Mouse (Mus musculus) lung, embryonic 15.5 days (tissue): ENCODE results near the gene Gm10065. TPM values are rescaled to one million over a fixed set of nuclear protein-coding genes. Genes with fewer than 3 reads are reported as not detected.
A peak's percentile ranks its signal among the peaks of the same experiment; 100 is the strongest.
"Not testable (repeated sequence)": the region's sequence is repeated elsewhere in the genome, so short reads cannot be mapped to it uniquely, and the experiment has no call there.

Experiments
- ATAC-seq: fragments of 200-750 bp; cut with Nextera tagmentation; 2 replicates; pipeline ENCODE4 v1.8.0; 2017; ENCODE audit warnings: moderate number of reproducible peaks, borderline replicate concordance; ENCODE audit not compliant: low FRiP score, low TSS enrichment; ENCODE audit errors: extremely low read depth
- H3K27ac ChIP-seq: fragments of 300-500 bp; sonication (generic); 2 replicates; pipeline ENCODE4 v1.5.1; 2015; ENCODE audit warnings: moderate library complexity, mild to moderate bottlenecking, inconsistent platforms
- H3K27me3 ChIP-seq: fragments of 300-500 bp; sonication (generic); 2 replicates; pipeline ENCODE4 v1.6.1; 2015; ENCODE audit warnings: inconsistent platforms
- H3K36me3 ChIP-seq: fragments of 300-500 bp; sonication (generic); 2 replicates; pipeline ENCODE4 v1.6.1; 2015; ENCODE audit warnings: inconsistent platforms
- H3K4me1 ChIP-seq: fragments of 300-500 bp; sonication (generic); 2 replicates; pipeline ENCODE4 v1.6.1; 2015; ENCODE audit warnings: inconsistent platforms
- H3K4me2 ChIP-seq: fragments of 300-500 bp; sonication (generic); 2 replicates; pipeline ENCODE4 v1.6.1; 2015; ENCODE audit warnings: inconsistent platforms, mild to moderate bottlenecking, moderate library complexity
- H3K4me3 ChIP-seq: fragments of 300-500 bp; sonication (generic); 2 replicates; pipeline ENCODE4 v1.5.1; 2015; ENCODE audit warnings: mild to moderate bottlenecking, inconsistent platforms
- H3K9ac ChIP-seq: fragments of 300-500 bp; sonication (generic); 2 replicates; pipeline ENCODE4 v1.6.1; 2015; ENCODE audit warnings: inconsistent platforms
- H3K9me3 ChIP-seq: fragments of 300-500 bp; sonication (generic); 2 replicates; pipeline ENCODE4 v1.6.1; 2016; ENCODE audit warnings: inconsistent platforms
- WGBS: fragments of 180-500 bp; shearing (Covaris S2); methylation state at CpG from one replicate; pipeline ENCODE4 v1.1.7; 2015; 5-methylcytosine and 5-hydroxymethylcytosine counted together
- polyA plus RNA-seq: library from polyadenylated mRNA; unstranded; fragments of >200 nt; fragmentation: Nextera tagmentation; extraction: Ambion mirVana; gene quantifications from 2 replicates; pipeline ENCODE4 v1.2.1, GENCODE M21; 2015

The Gm10065 gene
- not detected in 2 replicates for polyA plus RNA-seq

GRCm38 (mm10) chr13:21478759-21479670, at the start of gene Gm10065, which contains the start of gene Zkscan4:
TSS of gene Gm10065 (minus strand) at chr13:21479441.
TSS of gene Zkscan4 (plus strand) at chr13:21478907.
- peak; percentile 89 for ATAC-seq
- WGBS: 6% methylated on average over 28 of the region's 31 CpGs

GRCm38 (mm10) chr13:21506221-21506649, 27.0 kb upstream of the Gm10065 start:
- Histone ChIP-seq H3K36me3 (no peaks in the 10 kb centered on the region), H3K4me3 (peak overlapping the region; percentile 67), H3K9ac (peak overlapping the region; percentile 61), H3K4me1 (no peaks in the 10 kb centered on the region), H3K4me2 (peak overlapping the region; percentile 56), H3K27ac (peak overlapping the region; percentile 89), H3K27me3 (no peaks in the 10 kb centered on the region), H3K9me3 (no peaks in the 10 kb centered on the region)
- 1% methylated on average over 21 of the region's 21 CpGs for WGBS
- ATAC-seq: peak; percentile 100

More at GRCm38 (mm10) chr13:21478759-21479670, at the start of gene Gm10065, which contains the start of gene Zkscan4:
- Histone ChIP-seq H3K27ac (peak within 1 kb of the TSS; percentile 64), H3K4me3 (peak within 1 kb of the TSS; percentile 45), H3K4me2 (peak within 1 kb of the TSS; percentile 59), H3K9ac (peak within 1 kb of the TSS; percentile 50)
- not testable (repeated sequence) for H3K4me1 ChIP-seq, H3K27me3 ChIP-seq, H3K36me3 ChIP-seq, H3K9me3 ChIP-seq

- Histone ChIP-seq H3K9me3 (no peaks in the 10 kb centered on the region), H3K4me1 (no peaks in the 10 kb centered on the region), H3K4me2 (no peak overlapping the region), H3K27ac (no peak overlapping the region), H3K4me3 (no peak overlapping the region), H3K27me3 (no peaks in the 10 kb centered on the region), H3K36me3 (no peaks in the 10 kb centered on the region), H3K9ac (no peak overlapping the region)
- WGBS: 88% methylated on average over 5 of the region's 5 CpGs
- ATAC-seq: no peak
These were observed 23.1 kb upstream of the Gm10065 start for GRCm38 (mm10) chr13:21502296-21502695.

- H3K4me1 ChIP-seq, H3K9me3 ChIP-seq, H3K4me3 ChIP-seq, H3K4me2 ChIP-seq, H3K9ac ChIP-seq, ATAC-seq, H3K27me3 ChIP-seq, H3K27ac ChIP-seq, H3K36me3 ChIP-seq: not testable (repeated sequence)
- 91% methylated on average over 17 of the region's 17 CpGs for WGBS
These were observed 21.9 kb upstream of the Gm10065 start, which contains the start of gene Gm11273 for GRCm38 (mm10) chr13:21501182-21501581. TSS of gene Gm11273 (minus strand) at chr13:21501418.

GRCm38 (mm10) chr13:21495080-21495479, 15.8 kb upstream of the Gm10065 start, which contains the start of gene AK157302:
TSS of gene AK157302 (plus strand) at chr13:21495223.
- 91% methylated on average over 21 of the region's 21 CpGs for WGBS
- Histone ChIP-seq H3K36me3 (no peaks in the 10 kb centered on the region), H3K9ac (no peak within 1 kb of the TSS), H3K4me3 (no peak within 1 kb of the TSS), H3K4me2 (no peak within 1 kb of the TSS), H3K9me3 (no peaks in the 10 kb centered on the region), H3K27me3 (no peaks in the 10 kb centered on the region), H3K27ac (no peak within 1 kb of the TSS), H3K4me1 (no peaks in the 10 kb centered on the region)
- ATAC-seq: no peak

GRCm38 (mm10) chr13:21492847-21493246, 13.6 kb upstream of the Gm10065 start:
- Histone ChIP-seq H3K27me3 (no peaks in the 10 kb centered on the region), H3K9me3 (no peaks in the 10 kb centered on the region), H3K36me3 (no peaks in the 10 kb centered on the region), H3K4me2 (no peak overlapping the region), H3K4me1 (no peaks in the 10 kb centered on the region), H3K27ac (no peak overlapping the region), H3K9ac (no peak overlapping the region), H3K4me3 (no peak overlapping the region)
- WGBS: 90% methylated on average over 5 of the region's 5 CpGs
- ATAC-seq: no peak

- Histone ChIP-seq H3K9me3 (no peaks in the 10 kb centered on the region), H3K4me2 (no peak overlapping the region), H3K9ac (no peak overlapping the region), H3K27me3 (no peaks in the 10 kb centered on the region), H3K27ac (no peak overlapping the region), H3K36me3 (peaks cover 6% of the 10 kb centered on the region; the same call in 1 of the 2 replicates), H3K4me3 (no peak overlapping the region), H3K4me1 (no peaks in the 10 kb centered on the region)
- ATAC-seq: no peak
- WGBS: 86% methylated on average over 1 of the region's 1 CpGs
These were observed 7.6 kb upstream of the Gm10065 start for GRCm38 (mm10) chr13:21486881-21487280.

GRCm38 (mm10) chr13:21472427-21472826, 6.8 kb downstream of the Gm10065 start:
- WGBS: 37% methylated on average over 4 of the region's 4 CpGs
- H3K4me3 ChIP-seq: no peak overlapping the region
- H3K36me3 ChIP-seq: no peaks in the 10 kb centered on the region
- no peak overlapping the region for H3K27ac ChIP-seq
- no peaks in the 10 kb centered on the region for H3K27me3 ChIP-seq
- no peaks in the 10 kb centered on the region for H3K9me3 ChIP-seq
- H3K4me2 ChIP-seq: no peak overlapping the region
- H3K9ac ChIP-seq: no peak overlapping the region
- H3K4me1 ChIP-seq: peaks cover 10% of the 10 kb centered on the region; the same call in 1 of the 2 replicates
- no peak for ATAC-seq

- H3K9me3 ChIP-seq: no peaks in the 10 kb centered on the region
- H3K4me3 ChIP-seq: no peak overlapping the region
- no peak for ATAC-seq
- no peaks in the 10 kb centered on the region for H3K36me3 ChIP-seq
- H3K27ac ChIP-seq: no peak overlapping the region
- H3K4me1 ChIP-seq: peaks cover 10% of the 10 kb centered on the region; the same call in 1 of the 2 replicates
- peak overlapping the region; percentile 98 for H3K4me2 ChIP-seq
- H3K27me3 ChIP-seq: no peaks in the 10 kb centered on the region
- WGBS: 22% methylated on average over 9 of the region's 9 CpGs
- no peak overlapping the region for H3K9ac ChIP-seq
These were observed 10.1 kb downstream of the Gm10065 start for GRCm38 (mm10) chr13:21469097-21469496.

- Histone ChIP-seq H3K4me2 (peak within 1 kb of the TSS; percentile 98), H3K9me3 (no peaks in the 10 kb centered on the region), H3K36me3 (no peaks in the 10 kb centered on the region), H3K9ac (peak within 1 kb of the TSS; percentile 49), H3K27ac (peak within 1 kb of the TSS; percentile 38), H3K4me3 (peak within 1 kb of the TSS; percentile 60), H3K4me1 (peaks cover 10% of the 10 kb centered on the region; the same call in 1 of the 2 replicates), H3K27me3 (no peaks in the 10 kb centered on the region)
- 1% methylated on average over 54 of the region's 54 CpGs for WGBS
- ATAC-seq: peak; percentile 98
These were observed 10.9 kb downstream of the Gm10065 start, which contains the start of gene Nkapl for GRCm38 (mm10) chr13:21468061-21469019. TSS of gene Nkapl (minus strand) at chr13:21468509.

GRCm38 (mm10) chr13:21467336-21467735, 11.9 kb downstream of the Gm10065 start:
- ATAC-seq: no peak
- no peak overlapping the region for H3K4me2 ChIP-seq
- H3K4me1 ChIP-seq: peaks cover 10% of the 10 kb centered on the region; the same call in 1 of the 2 replicates
- H3K9ac ChIP-seq: no peak overlapping the region
- H3K9me3 ChIP-seq: no peaks in the 10 kb centered on the region
- no peaks in the 10 kb centered on the region for H3K36me3 ChIP-seq
- WGBS: 82% methylated on average over 10 of the region's 10 CpGs
- no peak overlapping the region for H3K27ac ChIP-seq
- no peaks in the 10 kb centered on the region for H3K27me3 ChIP-seq
- no peak overlapping the region for H3K4me3 ChIP-seq
